Mouse (Mus musculus) heart, embryonic 14.5 days (tissue): Measurements from ENCODE around the gene Gm5089. TPM values are rescaled to one million over a fixed set of nuclear protein-coding genes. Genes with fewer than 3 reads are reported as not detected.
"Not testable (repeated sequence)": the region's sequence is repeated elsewhere in the genome, so short reads cannot be mapped to it uniquely, and the experiment has no call there.

Experiments
- ATAC-seq: fragments of 200-750 bp; cut with Nextera tagmentation; 2 replicates; pipeline ENCODE4 v1.8.0; 2017; ENCODE audit warnings: low read depth, moderate TSS enrichment; ENCODE audit not compliant: insufficient number of reproducible peaks, insufficient read depth, low FRiP score
- H3K27ac ChIP-seq, 2 experiments: fragments of 200-500 bp in 1 of 2; fragments of 300-500 bp in 1 of 2; sonication (generic) in 1 of 2; replicated peaks in 1 of 2; 2 replicates each; pipeline ENCODE4 v1.5.1; 2012 to 2014; ENCODE audit warnings: low read depth in 2 of 2, low read length in 2 of 2, control low read depth in 1 of 2, mild to moderate bottlenecking in 1 of 2, mixed read lengths in 1 of 2; ENCODE audit not compliant: control insufficient read depth in 1 of 2, insufficient read depth in 1 of 2
- H3K27me3 ChIP-seq: fragments of 300-500 bp; sonication (generic); 2 replicates; pipeline ENCODE4 v1.6.1; 2014; ENCODE audit warnings: mild to moderate bottlenecking, low read length, control low read depth; ENCODE audit not compliant: control insufficient read depth, insufficient read depth
- H3K36me3 ChIP-seq: fragments of 300-500 bp; sonication (generic); 2 replicates; pipeline ENCODE4 v1.6.1; 2014; ENCODE audit warnings: mild to moderate bottlenecking, control low read depth, low read length, mixed read lengths; ENCODE audit not compliant: control insufficient read depth, insufficient read depth
- H3K4me1 ChIP-seq, 2 experiments: fragments of 200-500 bp in 1 of 2; fragments of 300-500 bp in 1 of 2; sonication (generic) in 1 of 2; 2 replicates each; pipeline ENCODE4 v1.6.1; 2012 to 2014; ENCODE audit warnings: low read length in 2 of 2, control low read depth in 1 of 2, mixed read lengths in 1 of 2; ENCODE audit not compliant: control insufficient read depth in 2 of 2, insufficient read depth in 2 of 2
- H3K4me2 ChIP-seq: fragments of 300-500 bp; sonication (generic); 2 replicates; pipeline ENCODE4 v1.6.1; 2014; ENCODE audit warnings: mild to moderate bottlenecking, low read length
- H3K4me3 ChIP-seq, 2 experiments: fragments of 200-500 bp in 1 of 2; fragments of 300-500 bp in 1 of 2; sonication (generic) in 1 of 2; 2 replicates each; pipeline ENCODE4 v1.5.1; 2012 to 2014; ENCODE audit warnings: low read length in 2 of 2, mild to moderate bottlenecking in 2 of 2, control low read depth in 1 of 2, low read depth in 1 of 2, moderate library complexity in 1 of 2; ENCODE audit not compliant: control insufficient read depth in 1 of 2, insufficient read depth in 1 of 2
- H3K9ac ChIP-seq: fragments of 300-500 bp; sonication (generic); 2 replicates; pipeline ENCODE4 v1.6.1; 2014; ENCODE audit warnings: mild to moderate bottlenecking, low read length
- H3K9me3 ChIP-seq: fragments of 300-500 bp; sonication (generic); 2 replicates; pipeline ENCODE4 v1.6.1; 2016; ENCODE audit warnings: low read length, control low read depth; ENCODE audit not compliant: control insufficient read depth
- WGBS: fragments of 180-500 bp; shearing (Covaris S2); extraction: QIAGEN DNeasy Blood & Tissue Kit; methylation state at CpG from one replicate; pipeline ENCODE4 v1.1.7; 2014; 5-methylcytosine and 5-hydroxymethylcytosine counted together
- polyA plus RNA-seq: library from polyadenylated mRNA; unstranded; fragments of >200 nt; fragmentation: Nextera tagmentation; extraction: Ambion mirVana; gene quantifications from 2 replicates; pipeline ENCODE4 v1.2.1, GENCODE M21; 2014

Gm5089 gene
- polyA plus RNA-seq, 1 experiment from 2014 or later: not detected

- H3K27ac ChIP-seq: no peak overlapping the region
- no peak for ATAC-seq
These were observed 10.6 kb upstream of the Gm5089 start for GRCm38 (mm10) chr14:122461500-122461899.

GRCm38 (mm10) chr14:122460226-122460625, 9.3 kb upstream of the Gm5089 start:
- Histone ChIP-seq H3K27ac (no peak overlapping the region), H3K4me1 (peaks cover under 1 to 18% of the 10 kb centered on the region in 2 experiments; a peak in 3 of 4 replicates), H3K9me3 (no peaks in the 10 kb centered on the region), H3K4me2 (no peak overlapping the region), H3K4me3 (no peak overlapping the region), H3K27me3 (peaks cover 66% of the 10 kb centered on the region), H3K36me3 (no peaks in the 10 kb centered on the region), H3K9ac (no peak overlapping the region)
- no peak for ATAC-seq
- WGBS: 55% methylated on average over 5 of the region's 5 CpGs

More at GRCm38 (mm10) chr14:122461500-122461899, 10.6 kb upstream of the Gm5089 start:
- peaks cover 66% of the 10 kb centered on the region for H3K27me3 ChIP-seq
- H3K4me1 ChIP-seq: peaks cover 4 to 22% of the 10 kb centered on the region in 2 experiments; a peak in 3 of 4 replicates
- no peaks in the 10 kb centered on the region for H3K9me3 ChIP-seq
- H3K9ac ChIP-seq: no peak overlapping the region
- 61% methylated on average over 3 of the region's 3 CpGs for WGBS
- H3K4me3 ChIP-seq: no peak overlapping the region
- H3K36me3 ChIP-seq: no peaks in the 10 kb centered on the region
- no peak overlapping the region for H3K4me2 ChIP-seq

- Histone ChIP-seq H3K27me3 (peaks cover 66% of the 10 kb centered on the region), H3K4me2 (no peak overlapping the region), H3K27ac (no peak overlapping the region), H3K4me3 (no peak overlapping the region), H3K36me3 (no peaks in the 10 kb centered on the region), H3K9me3 (no peaks in the 10 kb centered on the region), H3K9ac (no peak overlapping the region), H3K4me1 (peaks cover 0 to 14% of the 10 kb centered on the region in 2 experiments; a peak in 3 of 4 replicates)
- no peak for ATAC-seq
- WGBS: 91% methylated on average over 1 of the region's 1 CpGs
These were observed 8.9 kb upstream of the Gm5089 start for GRCm38 (mm10) chr14:122459776-122460175.

- not testable (repeated sequence) for ATAC-seq, H3K4me2 ChIP-seq, H3K36me3 ChIP-seq, H3K27ac ChIP-seq, H3K4me1 ChIP-seq, H3K9ac ChIP-seq, H3K9me3 ChIP-seq, H3K4me3 ChIP-seq
- WGBS: 80% methylated on average over 9 of the region's 12 CpGs
- H3K27me3 ChIP-seq: peaks cover 65% of the 10 kb centered on the region
These were observed 8.4 kb upstream of the Gm5089 start for GRCm38 (mm10) chr14:122459332-122459731.

GRCm38 (mm10) chr14:122455562-122455958, 4.6 kb upstream of the Gm5089 start:
- no peak for ATAC-seq
- Histone ChIP-seq H3K27ac (no peak overlapping the region), H3K27me3 (peaks cover 70% of the 10 kb centered on the region), H3K4me2 (no peak overlapping the region), H3K9ac (no peak overlapping the region), H3K9me3 (no peaks in the 10 kb centered on the region), H3K4me1 (peaks cover 4 to 11% of the 10 kb centered on the region in 2 experiments; a peak in 3 of 4 replicates), H3K4me3 (no peak overlapping the region), H3K36me3 (no peaks in the 10 kb centered on the region)
- WGBS: 82% methylated on average over 4 of the region's 4 CpGs

- peaks cover 70% of the 10 kb centered on the region for H3K27me3 ChIP-seq
- H3K9ac ChIP-seq: no peak overlapping the region
- no peak overlapping the region for H3K27ac ChIP-seq
- 75% methylated on average over 10 of the region's 10 CpGs for WGBS
- H3K4me2 ChIP-seq: no peak overlapping the region
- no peaks in the 10 kb centered on the region for H3K36me3 ChIP-seq
- no peak for ATAC-seq
- H3K4me3 ChIP-seq: no peak overlapping the region
- H3K9me3 ChIP-seq: no peaks in the 10 kb centered on the region
- peaks cover 4 to 15% of the 10 kb centered on the region in 2 experiments; a peak in 3 of 4 replicates for H3K4me1 ChIP-seq
These were observed 4.1 kb upstream of the Gm5089 start for GRCm38 (mm10) chr14:122454901-122455561.

GRCm38 (mm10) chr14:122453996-122454738, 3.3 kb upstream of the Gm5089 start:
- Histone ChIP-seq H3K36me3 (no peaks in the 10 kb centered on the region), H3K4me2 (peak overlapping the region; percentile 60), H3K9ac (no peak overlapping the region), H3K27ac (no peak overlapping the region), H3K4me1 (peaks cover 4 to 17% of the 10 kb centered on the region in 2 experiments; a peak in 3 of 4 replicates), H3K9me3 (no peaks in the 10 kb centered on the region), H3K4me3 (peak overlapping the region; percentile 27 to 32), H3K27me3 (peaks cover 73% of the 10 kb centered on the region)
- WGBS: 29% methylated on average over 12 of the region's 12 CpGs
- no peak for ATAC-seq
